Mouse (Mus musculus): ENCODE measurements around the gene Raver1. TPM values are rescaled to one million over a fixed set of nuclear protein-coding genes. Genes with fewer than 3 reads are reported as not detected.
A peak's percentile ranks its signal among the peaks of the same experiment; 100 is the strongest.

Gene Raver1
- total and polyA plus RNA-seq, 2 experiments from 2014 or later, result 21.7 to 43.2 TPM

DNA sequence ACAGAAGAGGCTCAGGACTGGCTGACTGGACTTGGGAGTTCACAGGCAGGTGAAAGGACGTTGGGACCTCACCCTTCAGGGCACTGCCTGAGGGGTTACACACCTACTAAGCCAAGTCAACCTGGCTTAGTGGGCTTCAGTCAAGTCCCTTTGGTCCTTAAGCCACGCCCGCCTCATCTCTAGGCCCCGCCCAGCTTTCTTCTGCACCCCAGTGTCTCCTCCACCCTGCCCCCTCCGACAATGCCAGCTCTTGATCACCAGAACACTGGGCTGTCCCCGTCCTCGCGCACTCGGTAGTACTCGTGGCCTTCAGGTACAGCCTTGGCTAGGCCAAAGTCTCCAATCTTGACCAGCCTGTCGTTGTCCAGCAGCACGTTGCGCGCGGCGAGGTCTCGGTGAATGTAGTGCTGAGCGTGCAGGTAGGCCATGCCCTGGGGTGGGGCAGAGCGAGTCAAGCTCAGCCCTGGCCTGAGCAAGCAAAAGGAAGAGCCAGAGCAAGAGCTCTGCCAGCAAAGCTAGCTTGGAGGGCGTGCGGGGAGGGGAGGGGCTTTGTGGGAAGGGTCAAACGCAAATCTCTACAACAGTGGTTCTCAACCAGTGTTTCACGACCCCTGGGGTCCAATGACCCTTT lies 15.9 kb upstream of the Raver1 start:
- no peak for TF ChIP-seq CTCF (IDR thresholded peaks at IDR 0.05; ENCODE audit: low read depth)
- WGBS, result 45% methylated on average over 23 of the region's 23 CpGs
- H3K4me2 ChIP-seq (ENCODE audit: low read depth, low read length), result no peak overlapping the region
- no peaks in the 10 kb centered on the region for H3K27me3 ChIP-seq (ENCODE audit: insufficient read depth, low read length)
- H3K9me3 ChIP-seq (ENCODE audit: low read length), result no peaks in the 10 kb centered on the region
- ATAC-seq (no peak), DNase-seq (ENCODE audit: low spot score) (no peak)
- 0 out of 2 replicates have a peak, but pooled peaks cover 8% of the 10 kb centered on the region for H3K36me3 ChIP-seq (ENCODE audit: insufficient read depth, low read length)
- H3K27ac ChIP-seq, result no peak overlapping the region
- no peak overlapping the region for H3K9ac ChIP-seq (replicated peaks; ENCODE audit: low read length)
- no peak overlapping the region for H3K4me3 ChIP-seq (ENCODE audit: low read length)
- no peaks in the 10 kb centered on the region for H3K4me1 ChIP-seq (ENCODE audit: insufficient read depth, low read length)

DNA sequence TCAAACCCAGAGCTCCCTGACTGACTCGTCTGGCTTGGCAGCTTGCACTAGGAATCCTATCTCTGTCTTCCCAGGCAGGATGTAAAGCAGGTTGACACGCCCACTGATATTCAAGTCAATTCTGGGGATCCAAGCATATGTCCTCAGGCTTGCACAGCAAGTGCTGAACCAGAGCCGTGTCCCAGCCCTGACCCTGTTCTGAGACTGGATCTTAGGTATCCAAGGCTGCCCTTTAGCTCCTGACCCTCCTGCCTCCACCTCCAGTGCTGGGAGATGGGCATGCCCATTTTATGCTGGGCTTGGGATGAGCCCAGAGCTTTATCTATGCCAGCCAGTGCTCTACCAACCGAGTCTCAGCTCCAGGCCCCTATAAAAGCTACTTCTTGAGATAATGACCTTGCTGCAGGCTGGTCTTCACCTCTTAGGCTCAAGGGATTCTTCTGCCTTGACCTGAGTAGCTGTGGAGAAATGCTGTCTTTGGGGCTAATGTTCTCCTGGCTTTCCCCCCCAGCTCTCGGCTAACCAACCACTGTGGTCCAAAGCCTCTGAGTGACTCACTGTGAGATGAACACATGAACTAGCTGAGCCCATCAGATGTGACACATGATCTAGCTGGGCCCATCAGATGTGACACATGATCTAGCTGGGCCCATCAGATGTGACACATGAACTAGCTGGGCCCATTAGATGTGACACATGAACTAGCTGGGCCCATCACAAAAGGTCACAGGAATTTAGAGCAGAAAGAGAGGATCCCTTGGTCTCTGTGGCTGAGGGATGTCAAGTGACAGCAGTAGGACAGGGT lies 14.2 kb upstream of the Raver1 start:
- Histone ChIP-seq H3K36me3 (ENCODE audit: insufficient read depth, low read length) (0 out of 2 replicates have a peak, but pooled peaks cover 8% of the 10 kb centered on the region), H3K9ac (replicated peaks; ENCODE audit: low read length) (no peak overlapping the region), H3K27me3 (ENCODE audit: insufficient read depth, low read length) (no peaks in the 10 kb centered on the region), H3K4me3 (ENCODE audit: low read length) (no peak overlapping the region), H3K9me3 (ENCODE audit: low read length) (no peaks in the 10 kb centered on the region), H3K27ac (no peak overlapping the region), H3K4me2 (ENCODE audit: low read depth, low read length) (no peak overlapping the region), H3K4me1 (ENCODE audit: insufficient read depth, low read length) (no peaks in the 10 kb centered on the region)
- no peak for TF ChIP-seq CTCF (IDR thresholded peaks at IDR 0.05; ENCODE audit: low read depth)
- 82% methylated on average over 5 of the region's 5 CpGs for WGBS
- ATAC-seq (no peak), DNase-seq (ENCODE audit: low spot score) (no peak)

DNA sequence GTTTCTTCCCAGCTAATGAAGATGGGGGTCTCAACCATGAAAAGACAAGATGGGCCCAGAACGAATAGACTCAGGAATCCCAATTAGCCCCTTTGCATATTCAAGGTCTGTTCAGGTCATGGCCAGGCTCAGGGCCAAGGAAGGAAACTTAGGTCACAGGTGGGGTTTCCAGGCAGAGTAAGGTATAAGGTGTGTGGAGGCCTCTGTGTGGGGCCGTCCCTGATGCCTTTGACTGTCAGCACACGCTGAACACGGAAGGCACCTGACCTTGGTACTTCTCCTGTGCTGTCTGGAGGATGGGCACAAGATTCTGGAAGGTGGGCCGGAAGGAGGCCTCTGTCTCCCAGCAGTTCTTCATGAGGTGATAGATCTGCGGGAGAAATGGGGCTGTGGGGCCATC lies 13.0 kb upstream of the Raver1 start:
- ATAC-seq (no peak), DNase-seq (ENCODE audit: low spot score) (no peak)
- no peak overlapping the region for H3K4me2 ChIP-seq (ENCODE audit: low read depth, low read length)
- no peak overlapping the region for H3K9ac ChIP-seq (replicated peaks; ENCODE audit: low read length)
- H3K9me3 ChIP-seq (ENCODE audit: low read length), result no peaks in the 10 kb centered on the region
- H3K27ac ChIP-seq, result no peak overlapping the region
- H3K36me3 ChIP-seq (ENCODE audit: insufficient read depth, low read length), result 0 out of 2 replicates have a peak, but pooled peaks cover 8% of the 10 kb centered on the region
- H3K27me3 ChIP-seq (ENCODE audit: insufficient read depth, low read length), result no peaks in the 10 kb centered on the region
- WGBS, result 93% methylated on average over 6 of the region's 6 CpGs
- no peak for TF ChIP-seq CTCF (IDR thresholded peaks at IDR 0.05; ENCODE audit: low read depth)
- H3K4me3 ChIP-seq (ENCODE audit: low read length), result no peak overlapping the region
- H3K4me1 ChIP-seq (ENCODE audit: insufficient read depth, low read length), result no peaks in the 10 kb centered on the region

DNA sequence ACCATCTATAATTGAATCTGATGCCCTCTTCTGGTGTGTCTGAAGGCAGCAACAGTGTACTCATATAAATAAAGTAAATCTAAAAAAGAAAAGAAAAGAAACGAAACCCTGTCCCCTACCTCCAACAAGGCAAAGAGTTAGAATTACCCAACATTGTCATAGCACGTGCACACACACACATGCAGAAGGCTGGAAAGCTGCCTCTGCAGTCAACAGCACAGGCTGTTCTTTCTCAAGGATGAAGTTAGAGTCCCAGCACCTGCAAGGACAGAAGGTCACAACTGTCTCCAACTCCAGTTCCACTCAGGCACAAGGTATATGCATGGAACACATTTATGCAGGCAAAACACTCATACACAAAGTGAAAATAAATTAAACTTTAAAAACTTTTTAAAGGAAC lies 10.3 kb upstream of the Raver1 start:
- 92% methylated on average over 2 of the region's 2 CpGs for WGBS
- Histone ChIP-seq H3K4me1 (ENCODE audit: insufficient read depth, low read length) (no peaks in the 10 kb centered on the region), H3K9ac (replicated peaks; ENCODE audit: low read length) (no peak overlapping the region), H3K4me3 (ENCODE audit: low read length) (no peak overlapping the region), H3K27ac (no peak overlapping the region), H3K36me3 (ENCODE audit: insufficient read depth, low read length) (no peaks in the 10 kb centered on the region), H3K9me3 (ENCODE audit: low read length) (no peaks in the 10 kb centered on the region), H3K27me3 (ENCODE audit: insufficient read depth, low read length) (no peaks in the 10 kb centered on the region), H3K4me2 (ENCODE audit: low read depth, low read length) (no peak overlapping the region)
- ATAC-seq (no peak), DNase-seq (ENCODE audit: low spot score) (no peak)
- TF ChIP-seq CTCF (IDR thresholded peaks at IDR 0.05; ENCODE audit: low read depth), result no peak

DNA sequence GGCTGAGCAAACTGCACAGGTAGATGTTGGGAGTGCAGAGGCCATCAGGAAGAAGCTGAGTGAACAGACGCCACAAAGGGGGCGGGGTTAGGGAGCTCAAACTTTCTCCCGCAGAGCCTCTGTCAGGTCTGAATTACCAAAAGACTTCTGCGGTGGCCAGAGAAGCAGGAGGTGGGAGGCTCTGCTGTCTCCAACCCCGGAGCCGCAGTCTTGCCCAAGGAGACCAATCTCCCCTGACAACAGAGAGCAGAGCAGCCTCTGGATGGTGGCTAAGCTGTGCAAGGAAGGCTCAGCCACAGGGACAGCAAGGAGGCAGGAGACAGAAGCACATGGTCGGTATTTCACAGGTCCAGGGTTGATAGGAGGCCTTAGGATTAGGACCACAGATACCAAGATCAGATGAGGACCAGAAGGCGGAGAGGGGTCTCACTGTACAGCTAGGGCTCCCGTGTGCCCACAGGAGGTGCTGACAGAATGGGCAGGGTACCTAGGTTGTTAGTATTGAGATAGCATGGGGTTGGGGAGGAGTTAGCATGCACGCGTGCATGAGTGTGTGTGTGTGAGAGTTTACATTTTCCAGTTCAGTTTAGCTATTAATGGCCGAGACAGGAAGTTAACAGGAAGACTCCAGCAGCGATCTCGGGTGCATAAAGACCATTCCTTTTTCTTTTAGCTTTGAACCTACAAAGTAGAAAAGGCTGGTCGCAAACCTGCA lies 8.8 kb upstream of the Raver1 start:
- no peak for TF ChIP-seq CTCF (IDR thresholded peaks at IDR 0.05; ENCODE audit: low read depth)
- H3K9ac ChIP-seq (replicated peaks; ENCODE audit: low read length), result no peak overlapping the region
- no peaks in the 10 kb centered on the region for H3K36me3 ChIP-seq (ENCODE audit: insufficient read depth, low read length)
- ATAC-seq (peak; percentile 69; the same call in 1 of the 2 replicates), DNase-seq (ENCODE audit: low spot score) (peak; percentile 6)
- H3K4me2 ChIP-seq (ENCODE audit: low read depth, low read length), result no peak overlapping the region
- no peaks in the 10 kb centered on the region for H3K27me3 ChIP-seq (ENCODE audit: insufficient read depth, low read length)
- H3K4me1 ChIP-seq (ENCODE audit: insufficient read depth, low read length), result no peaks in the 10 kb centered on the region
- WGBS, result 30% methylated on average over 15 of the region's 15 CpGs
- no peaks in the 10 kb centered on the region for H3K9me3 ChIP-seq (ENCODE audit: low read length)
- no peak overlapping the region for H3K27ac ChIP-seq
- no peak overlapping the region for H3K4me3 ChIP-seq (ENCODE audit: low read length)

DNA sequence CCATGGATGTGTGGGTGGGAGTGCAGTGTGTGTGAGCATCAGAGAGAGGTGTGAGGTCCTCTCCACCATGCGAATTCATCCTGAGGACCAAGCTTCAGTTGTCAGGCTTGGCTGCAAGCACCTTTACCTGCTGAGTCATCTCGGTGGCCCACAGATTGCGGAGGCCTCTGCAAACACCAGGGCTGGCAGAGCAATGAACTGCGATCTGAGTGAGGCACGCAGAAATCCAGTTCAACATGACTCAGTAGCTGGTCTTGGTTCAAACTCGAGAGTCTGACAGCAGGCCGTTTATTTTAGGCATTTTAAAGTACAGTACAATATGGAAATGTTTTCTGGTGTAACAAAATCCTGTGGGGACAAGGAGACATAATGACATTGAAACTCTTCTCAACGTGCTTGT lies 6.0 kb upstream of the Raver1 start:
- DNase-seq (ENCODE audit: low spot score) (no peak), ATAC-seq (no peak)
- H3K27ac ChIP-seq, result no peak overlapping the region
- H3K4me2 ChIP-seq (ENCODE audit: low read depth, low read length), result no peak overlapping the region
- no peak for TF ChIP-seq CTCF (IDR thresholded peaks at IDR 0.05; ENCODE audit: low read depth)
- H3K4me1 ChIP-seq (ENCODE audit: insufficient read depth, low read length), result no peaks in the 10 kb centered on the region
- H3K36me3 ChIP-seq (ENCODE audit: insufficient read depth, low read length), result no peaks in the 10 kb centered on the region
- H3K4me3 ChIP-seq (ENCODE audit: low read length), result no peak overlapping the region
- H3K9me3 ChIP-seq (ENCODE audit: low read length), result no peaks in the 10 kb centered on the region
- 85% methylated on average over 8 of the region's 8 CpGs for WGBS
- H3K9ac ChIP-seq (replicated peaks; ENCODE audit: low read length), result no peak overlapping the region
- no peaks in the 10 kb centered on the region for H3K27me3 ChIP-seq (ENCODE audit: insufficient read depth, low read length)

All from hindbrain, postnatal 0 days (tissue).